Mouse (Mus musculus): Measurements from ENCODE around the gene Cggbp1. TPM values are rescaled to one million over a fixed set of nuclear protein-coding genes. Genes with fewer than 3 reads are reported as not detected.
A peak's percentile ranks its signal among the peaks of the same experiment; 100 is the strongest.

Gene Cggbp1
- polyA plus RNA-seq, 1 experiment from 2014 or later = 64.2 TPM

DNA sequence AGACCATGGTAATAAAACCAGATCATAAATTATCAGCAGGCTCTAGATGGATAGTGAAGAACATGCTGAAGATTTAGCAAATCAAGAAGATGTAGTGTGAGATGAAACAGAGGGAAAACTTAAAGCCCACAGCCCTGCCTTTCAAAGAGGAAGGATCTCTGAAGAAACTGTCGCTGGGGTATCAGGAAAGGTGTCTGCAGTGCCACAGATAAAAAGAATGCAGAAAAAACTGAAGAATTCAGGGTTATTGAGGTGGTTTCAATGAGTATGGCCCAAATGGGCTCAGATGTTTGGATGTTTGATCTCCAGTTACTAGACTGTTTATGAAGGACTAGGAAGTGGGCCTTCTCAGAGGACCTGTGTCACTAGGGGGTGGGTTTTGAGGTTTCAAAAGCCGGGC is 17.8 kb downstream of the Cggbp1 start:
- no peak overlapping the region for H3K27ac ChIP-seq
- no peaks in the 10 kb centered on the region for H3K27me3 ChIP-seq (ENCODE audit: insufficient read depth, low read length)
- H3K4me2 ChIP-seq (ENCODE audit: low read length) = no peak overlapping the region
- H3K9me3 ChIP-seq (replicated peaks; ENCODE audit: low read length) = no peaks in the 10 kb centered on the region
- TF ChIP-seq CTCF (IDR thresholded peaks at IDR 0.05; ENCODE audit: low read depth) = no peak
- H3K4me3 ChIP-seq (replicated peaks; ENCODE audit: low read depth, low read length) = no peak overlapping the region
- no peak for DNase-seq (ENCODE audit: low spot score)
- 78% methylated on average over 2 of the region's 2 CpGs for WGBS
- H3K9ac ChIP-seq (ENCODE audit: low read depth, low read length) = no peak overlapping the region
- no peak for ATAC-seq (replicated peaks; ENCODE audit: low FRiP score, low read depth)
- H3K4me1 ChIP-seq (replicated peaks; ENCODE audit: insufficient read depth, low read length) = 0 out of 2 replicates have a peak, but pooled peaks cover 3% of the 10 kb centered on the region
- no peaks in the 10 kb centered on the region for H3K36me3 ChIP-seq (ENCODE audit: insufficient read depth, low read length)

DNA sequence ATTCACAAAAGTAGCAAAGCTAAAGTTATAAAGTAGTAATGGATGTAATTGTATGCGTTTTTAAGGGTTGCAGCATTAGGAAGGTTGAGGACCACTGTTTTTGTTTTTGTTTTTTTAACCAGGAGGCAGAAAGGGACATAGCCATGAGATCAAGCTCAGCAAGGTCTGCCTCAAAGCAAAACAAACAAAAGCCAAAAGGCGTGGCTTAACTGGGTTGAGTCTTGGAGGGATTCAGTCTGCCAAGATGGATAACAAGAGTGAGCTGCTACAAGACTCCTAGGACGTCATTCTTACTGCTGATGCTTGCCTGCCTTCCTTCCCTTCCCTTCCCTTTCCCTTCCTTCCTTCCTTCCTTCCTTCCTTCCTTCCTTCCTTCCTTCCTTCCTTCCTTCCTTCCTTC is 20.5 kb downstream of the Cggbp1 start:
- Histone ChIP-seq H3K27me3 (ENCODE audit: insufficient read depth, low read length) (no peaks in the 10 kb centered on the region), H3K4me3 (replicated peaks; ENCODE audit: low read depth, low read length) (no peak overlapping the region), H3K27ac (no peak overlapping the region), H3K9ac (ENCODE audit: low read depth, low read length) (no peak overlapping the region), H3K36me3 (ENCODE audit: insufficient read depth, low read length) (no peaks in the 10 kb centered on the region), H3K4me1 (replicated peaks; ENCODE audit: insufficient read depth, low read length) (0 out of 2 replicates have a peak, but pooled peaks cover 3% of the 10 kb centered on the region), H3K9me3 (replicated peaks; ENCODE audit: low read length) (no peaks in the 10 kb centered on the region), H3K4me2 (ENCODE audit: low read length) (no peak overlapping the region)
- DNase-seq (ENCODE audit: low spot score) (peak; percentile 70), ATAC-seq (replicated peaks; ENCODE audit: low FRiP score, low read depth) (no peak)
- WGBS = 14% methylated on average over 3 of the region's 3 CpGs
- no peak for TF ChIP-seq CTCF (IDR thresholded peaks at IDR 0.05; ENCODE audit: low read depth)

DNA sequence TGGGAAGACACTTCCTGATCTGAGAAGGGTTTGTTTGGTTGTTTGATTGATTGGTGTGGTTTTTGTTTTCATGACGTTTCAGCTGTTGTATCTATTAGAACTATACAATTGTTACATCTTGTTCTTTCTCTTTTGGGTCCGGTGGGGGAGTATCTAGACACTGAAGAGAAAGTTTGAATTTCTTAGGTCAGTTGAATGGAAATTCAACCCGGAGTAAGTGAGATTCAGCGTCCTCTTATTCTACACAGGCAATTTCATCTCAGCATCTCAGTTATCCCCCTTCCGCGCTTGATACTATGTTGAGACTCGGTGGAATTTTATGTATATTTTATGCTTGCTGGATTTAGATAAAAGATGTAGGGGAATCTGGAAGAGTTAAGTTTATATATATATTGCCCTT is 21.0 kb downstream of the Cggbp1 start:
- TF ChIP-seq CTCF (IDR thresholded peaks at IDR 0.05; ENCODE audit: low read depth) = no peak
- ATAC-seq (replicated peaks; ENCODE audit: low FRiP score, low read depth) (no peak), DNase-seq (ENCODE audit: low spot score) (peak; percentile 66)
- Histone ChIP-seq H3K27ac (0 out of 2 replicates have a peak overlapping the region, but pooled peaks have one; percentile 34), H3K36me3 (ENCODE audit: insufficient read depth, low read length) (no peaks in the 10 kb centered on the region), H3K4me1 (replicated peaks; ENCODE audit: insufficient read depth, low read length) (0 out of 2 replicates have a peak, but pooled peaks cover 3% of the 10 kb centered on the region), H3K4me3 (replicated peaks; ENCODE audit: low read depth, low read length) (peak overlapping the region; percentile 82), H3K9me3 (replicated peaks; ENCODE audit: low read length) (no peaks in the 10 kb centered on the region), H3K9ac (ENCODE audit: low read depth, low read length) (no peak overlapping the region), H3K27me3 (ENCODE audit: insufficient read depth, low read length) (no peaks in the 10 kb centered on the region), H3K4me2 (ENCODE audit: low read length) (peak overlapping the region; percentile 64)
- 6% methylated on average over 7 of the region's 7 CpGs for WGBS

DNA sequence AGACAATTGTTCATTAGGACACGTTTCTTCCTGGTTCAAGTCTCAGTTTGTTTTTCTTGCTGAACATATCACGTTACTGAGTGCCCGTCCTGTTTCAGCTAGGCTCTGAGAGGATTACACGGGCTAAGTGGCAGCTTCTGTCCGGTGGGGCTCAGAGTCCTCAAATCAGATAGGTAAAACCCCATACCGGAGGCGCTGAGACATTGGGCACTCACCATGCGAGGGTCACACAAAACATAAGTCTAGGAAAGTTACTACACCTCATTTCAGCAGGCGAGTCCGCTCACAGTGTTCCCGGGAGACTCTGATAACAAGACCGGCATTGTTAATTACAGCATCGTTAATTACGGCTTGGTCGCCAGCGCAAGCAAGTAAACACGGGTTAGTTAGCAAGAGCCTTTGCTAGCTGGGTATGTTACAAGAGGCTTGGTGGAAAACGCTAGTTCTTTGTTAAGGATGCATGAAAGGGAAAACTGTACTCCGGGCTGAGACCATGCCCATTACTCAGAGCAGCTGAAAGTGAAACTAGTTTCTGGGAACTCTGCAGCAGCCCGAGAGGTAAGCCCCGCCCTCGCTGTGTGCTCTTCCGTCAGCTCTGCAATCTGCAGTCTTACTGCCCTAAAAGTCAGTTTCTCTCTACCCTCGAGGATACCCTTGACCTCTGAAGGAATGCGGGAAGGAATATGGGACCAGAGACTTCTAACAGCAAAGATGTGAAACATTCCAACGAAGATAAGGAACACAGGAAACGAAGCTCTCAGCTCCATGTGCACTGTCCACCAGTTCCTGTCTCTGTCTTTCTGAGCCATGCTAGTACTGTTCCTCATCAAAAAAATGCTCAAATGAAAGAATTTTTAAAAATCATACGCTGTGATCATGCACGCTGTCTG is 21.9 kb downstream of the Cggbp1 start:
- H3K27me3 ChIP-seq (ENCODE audit: insufficient read depth, low read length) = no peaks in the 10 kb centered on the region
- H3K9me3 ChIP-seq (replicated peaks; ENCODE audit: low read length) = no peaks in the 10 kb centered on the region
- 3% methylated on average over 29 of the region's 29 CpGs for WGBS
- DNase-seq (ENCODE audit: low spot score) (peak; percentile 94), ATAC-seq (replicated peaks; ENCODE audit: low FRiP score, low read depth) (peak; percentile 94)
- H3K9ac ChIP-seq (ENCODE audit: low read depth, low read length) = peak overlapping the region; percentile 74
- no peak for TF ChIP-seq CTCF (IDR thresholded peaks at IDR 0.05; ENCODE audit: low read depth)
- H3K4me1 ChIP-seq (replicated peaks; ENCODE audit: insufficient read depth, low read length) = 0 out of 2 replicates have a peak, but pooled peaks cover 3% of the 10 kb centered on the region
- no peaks in the 10 kb centered on the region for H3K36me3 ChIP-seq (ENCODE audit: insufficient read depth, low read length)
- H3K27ac ChIP-seq = peak overlapping the region; percentile 97
- H3K4me3 ChIP-seq (replicated peaks; ENCODE audit: low read depth, low read length) = peak overlapping the region; percentile 82
- H3K4me2 ChIP-seq (ENCODE audit: low read length) = peak overlapping the region; percentile 64

DNA sequence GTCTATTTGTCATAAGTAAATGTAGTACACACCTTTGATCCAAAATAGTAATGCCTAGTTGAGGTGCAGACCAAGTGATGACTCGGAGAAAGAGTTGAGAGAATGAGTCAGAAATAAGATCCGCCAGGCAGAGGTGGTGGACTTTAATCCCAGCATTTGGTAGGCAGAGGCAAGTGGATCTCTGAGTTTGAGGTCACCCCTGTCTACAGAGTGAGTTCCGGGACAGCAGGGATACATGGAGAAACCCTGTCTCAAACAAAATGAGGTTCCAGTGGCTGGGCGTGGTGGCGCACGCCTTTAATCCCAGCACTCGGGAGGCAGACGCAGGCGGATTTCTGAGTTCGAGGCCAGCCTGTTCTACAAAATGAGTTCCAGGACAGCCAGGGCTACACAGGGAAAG is 23.6 kb downstream of the Cggbp1 start:
- 0 out of 2 replicates have a peak, but pooled peaks cover 3% of the 10 kb centered on the region for H3K4me1 ChIP-seq (replicated peaks; ENCODE audit: insufficient read depth, low read length)
- no peak for ATAC-seq (replicated peaks; ENCODE audit: low FRiP score, low read depth)
- no peak overlapping the region for H3K4me3 ChIP-seq (replicated peaks; ENCODE audit: low read depth, low read length)
- H3K4me2 ChIP-seq (ENCODE audit: low read length) = no peak overlapping the region
- no peaks in the 10 kb centered on the region for H3K36me3 ChIP-seq (ENCODE audit: insufficient read depth, low read length)
- H3K27ac ChIP-seq = no peak overlapping the region
- no peaks in the 10 kb centered on the region for H3K27me3 ChIP-seq (ENCODE audit: insufficient read depth, low read length)
- DNase-seq (ENCODE audit: low spot score) = no peak
- 95% methylated on average over 10 of the region's 10 CpGs for WGBS
- H3K9ac ChIP-seq (ENCODE audit: low read depth, low read length) = no peak overlapping the region
- no peak for TF ChIP-seq CTCF (IDR thresholded peaks at IDR 0.05; ENCODE audit: low read depth)
- H3K9me3 ChIP-seq (replicated peaks; ENCODE audit: low read length) = no peaks in the 10 kb centered on the region

DNA sequence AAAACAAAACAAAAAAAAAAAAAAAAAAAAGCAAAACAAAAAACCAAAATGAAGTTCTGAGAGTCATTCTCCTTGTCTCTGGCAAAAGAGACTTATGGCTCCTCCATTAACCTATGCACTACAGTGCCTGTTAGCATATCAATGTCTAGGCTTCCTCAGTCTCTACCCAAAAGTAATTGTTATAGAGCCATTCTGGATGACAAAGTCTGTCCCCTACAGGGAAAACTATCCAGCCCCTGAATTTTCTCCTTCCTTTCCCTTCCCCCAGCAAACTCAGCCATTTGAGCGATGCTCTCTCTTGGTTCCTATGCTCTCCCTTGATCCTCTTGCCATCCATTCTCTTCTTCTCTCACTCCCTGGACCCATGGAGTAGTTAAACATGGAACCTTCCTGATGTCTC is 24.0 kb downstream of the Cggbp1 start:
- no peak overlapping the region for H3K9ac ChIP-seq (ENCODE audit: low read depth, low read length)
- DNase-seq (ENCODE audit: low spot score) (no peak), ATAC-seq (replicated peaks; ENCODE audit: low FRiP score, low read depth) (no peak)
- WGBS = 85% methylated on average over 1 of the region's 1 CpGs
- H3K4me1 ChIP-seq (replicated peaks; ENCODE audit: insufficient read depth, low read length) = 0 out of 2 replicates have a peak, but pooled peaks cover 3% of the 10 kb centered on the region
- no peak overlapping the region for H3K4me3 ChIP-seq (replicated peaks; ENCODE audit: low read depth, low read length)
- no peak overlapping the region for H3K27ac ChIP-seq
- no peak overlapping the region for H3K4me2 ChIP-seq (ENCODE audit: low read length)
- H3K36me3 ChIP-seq (ENCODE audit: insufficient read depth, low read length) = no peaks in the 10 kb centered on the region
- no peaks in the 10 kb centered on the region for H3K9me3 ChIP-seq (replicated peaks; ENCODE audit: low read length)
- no peak for TF ChIP-seq CTCF (IDR thresholded peaks at IDR 0.05; ENCODE audit: low read depth)
- H3K27me3 ChIP-seq (ENCODE audit: insufficient read depth, low read length) = no peaks in the 10 kb centered on the region
